In genomic region chr7:45481374-45481927, GRCm38 (mm10) we compare ENCODE assay signal across 8 mouse cellular contexts. TPM values are rescaled to one million over a fixed set of nuclear protein-coding genes. Genes with fewer than 3 reads are reported as not detected.
A peak's percentile ranks its signal among the peaks of the same experiment; 100 is the strongest.
DNase-seq lines count a peak whose midpoint lies in the region; ATAC-seq lines count a peak whose summit lies in the region.

TSS of gene Tulp2 (plus strand) at chr7:45481877.

- no peak within 1 kb of the TSS for H3K4me2 ChIP-seq in lung, embryonic 15.5 days
- no peak within 1 kb of the TSS for H3K4me2 ChIP-seq in neural tube, embryonic 15.5 days

- ATAC-seq in lung, embryonic 15.5 days (ENCODE audit: borderline replicate concordance, extremely low read depth, low FRiP score, low TSS enrichment): peak; percentile 27; the same call in 1 of the 2 replicates
- peak; percentile 73 for ATAC-seq in neural tube, embryonic 15.5 days (ENCODE audit: low FRiP score)

- peak; percentile 22 to 59 for DNase-seq in spleen, adult 18-20 months
- DNase-seq in spleen, adult 12 weeks (ENCODE audit: low spot score): no peak
- DNase-seq in embryo, embryonic 11 days: peak; percentile 80
- DNase-seq in heart, postnatal 14 days: peak; percentile 49 to 64
- peak; percentile 84 to 86 for DNase-seq in kidney, postnatal 36 days
- DNase-seq in thymus, postnatal 36 days: peak; percentile 68 to 74

- H3K4me3 ChIP-seq in lung, embryonic 15.5 days: no peak within 1 kb of the TSS
- H3K4me3 ChIP-seq in neural tube, embryonic 15.5 days (replicated peaks): no peak within 1 kb of the TSS

- no peak within 1 kb of the TSS for H3K27ac ChIP-seq in lung, embryonic 15.5 days
- no peak within 1 kb of the TSS for H3K27ac ChIP-seq in neural tube, embryonic 15.5 days (replicated peaks)

- H3K4me1 ChIP-seq in lung, embryonic 15.5 days: no peaks in the 10 kb centered on the region; the same call in 1 of the 2 replicates
- 0 out of 2 replicates have a peak, but pooled peaks cover 2% of the 10 kb centered on the region for H3K4me1 ChIP-seq in neural tube, embryonic 15.5 days

- no peaks in the 10 kb centered on the region for H3K9me3 ChIP-seq in lung, embryonic 15.5 days
- H3K9me3 ChIP-seq in neural tube, embryonic 15.5 days (replicated peaks): no peaks in the 10 kb centered on the region

- no peaks in the 10 kb centered on the region for H3K36me3 ChIP-seq in lung, embryonic 15.5 days
- no peaks in the 10 kb centered on the region for H3K36me3 ChIP-seq in neural tube, embryonic 15.5 days

- no peaks in the 10 kb centered on the region for H3K27me3 ChIP-seq in lung, embryonic 15.5 days
- H3K27me3 ChIP-seq in neural tube, embryonic 15.5 days (replicated peaks): no peaks in the 10 kb centered on the region

- intact Hi-C loops in heart, postnatal 14 days (cut with DNase I): no loop called here

- H3K9ac ChIP-seq in lung, embryonic 15.5 days: no peak within 1 kb of the TSS
- H3K9ac ChIP-seq in neural tube, embryonic 15.5 days (replicated peaks): no peak within 1 kb of the TSS

- 41% methylated on average over 15 of the region's 15 CpGs for WGBS in lung, embryonic 15.5 days
- 55% methylated on average over 15 of the region's 15 CpGs for WGBS in neural tube, embryonic 15.5 days

RNA-seq across cellular contexts. Expression of gene Tulp2, which starts in this region (rescaled TPM):
- total RNA-seq in heart, postnatal 14 days (2021): not detected
- polyA plus RNA-seq in lung, embryonic 15.5 days (2015; fragmentation: Nextera tagmentation; extraction: Ambion mirVana): 0.33 and 0.74 TPM in 2 replicates
- 0.15 and 0.59 TPM in 2 replicates for polyA plus RNA-seq in neural tube, embryonic 15.5 days (2015; fragmentation: Nextera tagmentation; extraction: Ambion mirVana)

Comparison
In these comparisons a context has a peak if more than half of its experiments do, and no peak if none do; other contexts are left out.
1. Peak in DNase-seq in heart, postnatal 14 days; RNA of the gene not detected or under 1 TPM.
2. Peak in ATAC-seq in lung, embryonic 15.5 days; RNA of the gene not detected or under 1 TPM.
3. Peak in ATAC-seq in neural tube, embryonic 15.5 days; RNA of the gene not detected or under 1 TPM.